Mouse (Mus musculus) liver, embryonic 16.5 days (tissue): ENCODE measurements at regions not wholly inside any gene's neighbourhood (a gene's known extent, or its start where the extent isn't known, plus 50 kb on each side); places are given as distances from the start of the nearest gene placed in this dataset.

Source experiments
- ATAC-seq: fragments of 200-750 bp; cut with Nextera tagmentation; 2 replicates; pipeline ENCODE4 v1.8.0; 2017; ENCODE audit warnings: low read depth, mild to moderate bottlenecking, moderate number of reproducible peaks, moderate library complexity
- H3K27ac ChIP-seq: fragments of 300-500 bp; sonication (generic); 2 replicates; pipeline ENCODE4 v1.5.1; 2014; ENCODE audit warnings: mild to moderate bottlenecking, low read length
- H3K27me3 ChIP-seq: fragments of 300-500 bp; sonication (generic); 2 replicates; pipeline ENCODE4 v1.6.1; 2014; ENCODE audit warnings: low read depth, low read length, mixed read lengths; ENCODE audit not compliant: control insufficient read depth, insufficient read depth
- H3K36me3 ChIP-seq: fragments of 300-500 bp; sonication (generic); 2 replicates; pipeline ENCODE4 v1.6.1; 2014; ENCODE audit warnings: mild to moderate bottlenecking; ENCODE audit not compliant: control insufficient read depth, insufficient read depth
- H3K4me1 ChIP-seq: fragments of 300-500 bp; sonication (generic); 2 replicates; pipeline ENCODE4 v1.6.1; 2014; ENCODE audit warnings: low read depth, low read length, mixed read lengths; ENCODE audit not compliant: control insufficient read depth
- H3K4me2 ChIP-seq: fragments of 300-500 bp; sonication (generic); 2 replicates; pipeline ENCODE4 v1.6.1; 2014; ENCODE audit warnings: low read depth, low read length, mixed read lengths
- H3K4me3 ChIP-seq: fragments of 300-500 bp; sonication (generic); 2 replicates; pipeline ENCODE4 v1.5.1; 2014; ENCODE audit warnings: low read depth, mild to moderate bottlenecking, low read length
- H3K9ac ChIP-seq: fragments of 300-500 bp; sonication (generic); 2 replicates; pipeline ENCODE4 v1.6.1; 2014; ENCODE audit warnings: low read depth, low read length
- H3K9me3 ChIP-seq: fragments of 300-500 bp; sonication (generic); replicated peaks from 2 replicates; pipeline ENCODE4 v1.6.1; 2016; ENCODE audit warnings: low read length; ENCODE audit not compliant: control insufficient read depth
- WGBS: fragments of 180-500 bp; shearing (Covaris S2); extraction: QIAGEN DNeasy Blood & Tissue Kit; methylation state at CpG from one replicate; pipeline ENCODE4 v1.1.7; 2014; ENCODE audit not compliant: insufficient replicate concordance; 5-methylcytosine and 5-hydroxymethylcytosine counted together

DNA sequence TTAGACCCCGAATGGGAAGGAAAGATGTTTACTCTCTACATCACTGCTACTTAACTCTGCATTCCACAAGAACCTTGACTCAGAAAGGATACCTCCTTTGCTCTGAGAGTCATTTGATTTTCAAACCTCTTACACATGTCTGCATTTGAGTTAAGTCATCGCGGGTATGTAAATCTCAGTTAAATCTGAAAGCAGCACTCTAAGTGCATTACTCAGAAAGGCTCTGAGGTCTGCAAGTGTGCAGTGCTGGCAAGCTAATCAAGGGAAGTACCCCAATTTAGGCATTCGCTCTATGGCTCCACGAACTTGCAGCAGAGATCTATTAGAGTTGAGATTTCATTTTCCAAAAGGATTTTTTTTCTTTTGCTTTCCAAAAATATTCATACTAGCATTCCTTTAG, 538.2 kb downstream of the Nfib start:
- H3K4me3 ChIP-seq: no peak overlapping the region
- H3K9me3 ChIP-seq: no peaks in the 10 kb centered on the region
- no peaks in the 10 kb centered on the region for H3K27me3 ChIP-seq
- H3K9ac ChIP-seq: no peak overlapping the region
- no peak for ATAC-seq
- no peaks in the 10 kb centered on the region for H3K36me3 ChIP-seq
- 52% methylated on average over 5 of the region's 5 CpGs for WGBS
- H3K4me1 ChIP-seq: no peaks in the 10 kb centered on the region
- H3K27ac ChIP-seq: no peak overlapping the region
- H3K4me2 ChIP-seq: no peak overlapping the region

DNA sequence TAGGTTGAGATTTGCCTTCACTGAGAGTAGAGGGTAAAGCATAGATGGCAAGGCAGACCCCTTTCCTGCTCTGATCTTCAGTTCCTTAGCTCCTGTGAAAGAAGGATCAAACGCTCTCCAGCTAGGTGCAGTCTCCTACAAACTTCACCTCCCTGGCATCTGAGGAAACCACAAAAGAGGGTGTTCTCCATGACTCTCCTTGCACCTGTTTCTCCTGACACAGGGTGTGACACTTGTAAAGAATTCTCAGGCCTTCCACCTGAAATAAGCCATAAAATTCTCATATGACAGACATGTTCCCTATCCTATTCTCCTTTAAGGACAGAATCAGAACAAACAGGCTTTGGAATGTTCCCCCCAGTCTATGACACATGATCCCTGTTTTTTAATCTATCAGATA, 538.7 kb downstream of the Nfib start:
- no peaks in the 10 kb centered on the region for H3K27me3 ChIP-seq
- H3K36me3 ChIP-seq: no peaks in the 10 kb centered on the region
- H3K9ac ChIP-seq: no peak overlapping the region
- no peaks in the 10 kb centered on the region for H3K4me1 ChIP-seq
- 50% methylated on average over 1 of the region's 1 CpGs for WGBS
- H3K9me3 ChIP-seq: no peaks in the 10 kb centered on the region
- ATAC-seq: no peak
- H3K27ac ChIP-seq: no peak overlapping the region
- no peak overlapping the region for H3K4me2 ChIP-seq
- no peak overlapping the region for H3K4me3 ChIP-seq

DNA sequence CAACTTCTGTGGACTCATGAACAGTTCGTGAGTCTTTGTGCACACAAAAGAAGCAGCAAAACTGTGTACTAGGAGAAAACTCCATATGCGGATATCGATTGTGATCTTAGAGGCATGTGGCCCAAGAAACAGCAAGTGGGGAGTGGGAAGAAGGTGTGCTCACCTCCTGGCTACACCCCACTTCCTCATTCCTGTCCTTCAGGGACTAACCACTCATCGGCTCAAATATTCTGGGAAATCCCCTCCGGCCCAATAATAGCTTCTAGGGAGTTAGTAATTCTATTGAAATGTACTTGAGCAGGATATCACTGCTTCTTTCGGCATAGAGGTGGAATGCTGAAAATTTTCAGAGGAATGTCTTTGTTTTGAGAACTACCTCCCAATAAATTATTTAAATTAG, 539.5 kb downstream of the Nfib start:
- H3K4me3 ChIP-seq: no peak overlapping the region
- H3K4me2 ChIP-seq: no peak overlapping the region
- ATAC-seq: no peak
- WGBS: 49% methylated on average over 6 of the region's 6 CpGs
- H3K9ac ChIP-seq: no peak overlapping the region
- no peaks in the 10 kb centered on the region for H3K36me3 ChIP-seq
- no peak overlapping the region for H3K27ac ChIP-seq
- H3K27me3 ChIP-seq: no peaks in the 10 kb centered on the region
- no peaks in the 10 kb centered on the region for H3K4me1 ChIP-seq
- H3K9me3 ChIP-seq: no peaks in the 10 kb centered on the region

DNA sequence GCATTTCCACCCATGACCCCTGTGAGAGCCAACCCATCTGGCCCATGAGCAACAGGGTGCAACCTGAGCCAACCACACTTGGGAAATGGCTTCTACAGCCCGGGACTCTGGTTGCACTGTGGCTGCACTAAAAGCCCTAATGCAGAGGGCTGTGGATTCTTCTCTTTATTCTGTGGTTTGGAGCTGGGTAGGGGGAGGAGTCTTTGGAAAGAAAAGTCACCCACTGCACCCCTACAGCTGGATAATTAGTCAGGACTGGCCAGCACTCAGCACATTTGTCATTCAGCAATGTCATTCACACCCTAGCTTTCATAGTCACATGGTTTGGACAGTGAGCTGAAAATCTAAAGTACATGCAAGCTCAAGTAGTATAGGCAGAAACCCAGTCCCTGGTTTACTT, 541.5 kb downstream of the Nfib start:
- Histone ChIP-seq H3K4me1 (no peaks in the 10 kb centered on the region), H3K4me2 (no peak overlapping the region), H3K27ac (no peak overlapping the region), H3K4me3 (no peak overlapping the region), H3K9me3 (no peaks in the 10 kb centered on the region), H3K27me3 (no peaks in the 10 kb centered on the region), H3K36me3 (no peaks in the 10 kb centered on the region), H3K9ac (no peak overlapping the region)
- no peak for ATAC-seq
- WGBS: 25% methylated on average over 1 of the region's 1 CpGs

DNA sequence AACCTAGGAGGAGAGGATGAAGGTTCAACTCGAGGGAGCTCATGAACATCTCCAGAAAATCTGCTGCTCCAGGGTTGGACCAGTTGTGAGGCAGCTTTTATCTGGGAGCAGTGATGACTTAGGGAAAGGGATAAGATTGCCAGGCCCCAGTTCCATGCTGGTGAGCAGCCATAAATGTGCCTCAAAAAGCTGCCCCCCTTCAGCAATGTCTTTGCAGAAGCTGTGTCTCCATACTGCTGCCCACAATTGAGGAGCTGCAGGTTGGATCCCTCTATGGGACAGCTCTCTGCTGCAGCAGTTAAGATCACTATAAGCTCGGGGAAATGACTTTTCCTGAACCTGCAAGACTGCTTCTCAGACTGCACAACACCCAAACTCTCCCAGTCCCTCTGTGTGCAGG, 543.7 kb downstream of the Nfib start:
- H3K9me3 ChIP-seq: no peaks in the 10 kb centered on the region
- H3K4me1 ChIP-seq: no peaks in the 10 kb centered on the region
- 24% methylated on average over 2 of the region's 2 CpGs for WGBS
- H3K36me3 ChIP-seq: no peaks in the 10 kb centered on the region
- no peak overlapping the region for H3K4me3 ChIP-seq
- H3K27me3 ChIP-seq: no peaks in the 10 kb centered on the region
- H3K4me2 ChIP-seq: no peak overlapping the region
- ATAC-seq: no peak
- H3K27ac ChIP-seq: no peak overlapping the region
- no peak overlapping the region for H3K9ac ChIP-seq

DNA sequence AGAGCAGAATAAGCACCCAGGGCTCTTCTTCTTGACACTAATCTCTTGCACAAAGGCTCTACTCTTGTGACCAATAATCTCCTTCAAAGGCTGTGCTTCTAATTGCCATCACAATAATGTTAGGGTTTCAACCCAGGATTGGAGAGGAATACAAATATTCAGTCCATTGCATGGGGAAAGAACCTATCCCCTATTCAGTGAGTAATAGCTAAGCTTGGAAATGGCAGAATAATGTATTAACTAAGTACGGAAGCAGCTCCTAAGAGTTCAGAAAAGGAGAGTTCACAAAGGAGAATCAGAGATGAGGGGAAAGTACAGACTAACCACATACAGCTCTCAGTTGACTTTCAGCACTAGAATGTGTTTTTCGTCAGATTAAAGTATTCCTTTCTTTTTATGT, 544.3 kb downstream of the Nfib start:
- H3K4me3 ChIP-seq: no peak overlapping the region
- 51% methylated on average over 2 of the region's 2 CpGs for WGBS

DNA sequence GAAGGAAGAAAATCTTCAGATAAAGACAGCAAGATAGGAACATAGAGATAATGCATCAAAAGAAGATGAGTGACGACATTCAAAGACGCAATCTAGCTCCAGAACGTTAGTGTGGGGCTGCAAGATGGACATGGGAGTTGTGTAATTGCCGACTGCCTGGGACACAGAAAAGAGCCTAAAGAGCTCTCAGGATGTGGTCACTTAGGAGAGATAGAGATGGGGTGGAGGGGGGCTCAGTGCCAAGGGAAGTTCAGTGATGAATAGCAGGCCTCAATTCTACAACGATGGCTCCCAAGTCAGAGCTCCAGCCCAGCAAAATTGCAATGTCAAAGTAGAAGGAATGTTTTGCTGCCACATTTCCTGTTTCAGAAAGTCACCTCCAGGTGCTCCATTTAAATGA, 545.3 kb downstream of the Nfib start:
- Histone ChIP-seq H3K27me3 (no peaks in the 10 kb centered on the region), H3K36me3 (no peaks in the 10 kb centered on the region), H3K4me2 (no peak overlapping the region), H3K9ac (no peak overlapping the region), H3K9me3 (no peaks in the 10 kb centered on the region), H3K27ac (no peak overlapping the region), H3K4me3 (no peak overlapping the region), H3K4me1 (no peaks in the 10 kb centered on the region)
- ATAC-seq: no peak
- 25% methylated on average over 5 of the region's 5 CpGs for WGBS

More for the DNA sequence above, 544.3 kb downstream of the Nfib start:
- H3K27me3 ChIP-seq: no peaks in the 10 kb centered on the region
- H3K36me3 ChIP-seq: no peaks in the 10 kb centered on the region
- H3K4me1 ChIP-seq: no peaks in the 10 kb centered on the region
- no peak for ATAC-seq
- H3K9me3 ChIP-seq: no peaks in the 10 kb centered on the region
- H3K4me2 ChIP-seq: no peak overlapping the region
- no peak overlapping the region for H3K9ac ChIP-seq
- H3K27ac ChIP-seq: no peak overlapping the region

DNA sequence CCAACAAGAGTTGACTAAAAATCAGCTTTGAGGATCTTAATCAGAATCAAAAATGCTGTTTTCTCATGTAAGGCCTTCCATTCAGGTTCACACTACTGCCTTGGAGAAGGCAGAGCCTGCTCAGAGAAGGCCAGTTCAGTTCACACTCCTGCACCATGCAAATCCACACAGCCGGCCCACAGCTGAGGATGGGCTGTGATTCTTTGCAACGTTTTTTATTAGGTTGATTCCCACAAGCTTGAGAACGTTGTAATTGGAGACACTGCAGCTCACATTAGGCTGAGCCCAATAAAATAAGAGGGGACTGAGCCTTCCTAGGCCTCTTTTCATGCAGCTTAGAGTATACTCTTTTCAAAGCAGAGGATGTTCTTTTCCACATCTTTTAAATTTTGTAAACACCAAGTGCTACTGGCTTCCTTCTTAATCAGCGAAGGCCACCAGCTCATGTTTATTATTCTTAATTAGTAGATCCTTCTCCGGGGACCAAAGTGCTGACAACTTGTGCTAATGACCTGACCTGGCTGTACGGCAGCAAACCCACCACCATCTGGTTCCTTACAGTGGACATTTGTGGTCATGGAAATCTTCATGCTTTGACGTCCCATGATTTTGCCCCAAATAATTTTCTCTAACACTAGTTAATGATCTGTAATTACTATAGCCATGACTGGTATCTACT, 549.8 kb downstream of the Nfib start:
- Histone ChIP-seq H3K4me3 (no peak overlapping the region), H3K4me2 (no peak overlapping the region), H3K27ac (no peak overlapping the region), H3K27me3 (no peaks in the 10 kb centered on the region), H3K9me3 (no peaks in the 10 kb centered on the region), H3K9ac (no peak overlapping the region), H3K4me1 (no peaks in the 10 kb centered on the region), H3K36me3 (no peaks in the 10 kb centered on the region)
- WGBS: 42% methylated on average over 7 of the region's 7 CpGs
- ATAC-seq: no peak

DNA sequence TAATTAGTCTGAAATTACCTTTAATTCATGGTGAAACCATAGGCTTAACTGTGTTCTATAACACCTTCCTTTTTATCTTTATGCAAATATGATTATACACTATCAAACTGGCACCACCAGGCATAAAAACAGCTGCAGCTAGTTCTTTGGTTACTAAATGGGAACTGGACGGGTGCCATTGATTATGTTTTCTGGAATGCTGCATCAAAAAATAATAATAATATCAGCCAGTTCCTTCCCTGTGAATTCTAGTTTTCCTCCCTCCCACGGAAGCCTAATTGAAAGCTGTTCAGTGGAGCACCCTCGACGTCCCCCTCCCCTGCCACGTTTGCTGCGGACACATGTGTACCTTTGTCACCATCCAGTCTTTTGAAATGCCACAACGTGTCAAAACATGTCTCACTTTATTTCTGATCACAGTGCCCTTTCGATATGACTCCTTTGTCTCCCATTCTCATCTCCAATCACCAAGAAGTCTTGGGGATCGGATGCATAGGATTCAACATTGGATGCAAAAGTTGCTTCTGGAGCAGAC, 551.5 kb downstream of the Nfib start:
- Histone ChIP-seq H3K4me1 (no peaks in the 10 kb centered on the region), H3K9ac (no peak overlapping the region), H3K4me2 (no peak overlapping the region), H3K36me3 (no peaks in the 10 kb centered on the region), H3K4me3 (no peak overlapping the region), H3K27ac (no peak overlapping the region), H3K27me3 (no peaks in the 10 kb centered on the region), H3K9me3 (no peaks in the 10 kb centered on the region)
- 64% methylated on average over 9 of the region's 9 CpGs for WGBS
- ATAC-seq: no peak
